Mouse (Mus musculus) heart, embryonic 15.5 days (tissue): Measurements from ENCODE around the gene Bbs9. TPM values are rescaled to one million over a fixed set of nuclear protein-coding genes. Genes with fewer than 3 reads are reported as not detected.
"Not testable (repeated sequence)": the region's sequence is repeated elsewhere in the genome, so short reads cannot be mapped to it uniquely, and the experiment has no call there.

Experiments used
- ATAC-seq: fragments of 200-750 bp; cut with Nextera tagmentation; replicated peaks from 2 replicates; pipeline ENCODE4 v1.8.0; 2017; ENCODE audit warnings: low read depth, moderate TSS enrichment; ENCODE audit not compliant: insufficient number of reproducible peaks, insufficient read depth, low FRiP score
- H3K27ac ChIP-seq: fragments of 300-500 bp; sonication (generic); 2 replicates; pipeline ENCODE4 v1.5.1; 2015; ENCODE audit warnings: mild to moderate bottlenecking, inconsistent platforms
- H3K27me3 ChIP-seq: fragments of 300-500 bp; sonication (generic); 2 replicates; pipeline ENCODE4 v1.6.1; 2015; ENCODE audit warnings: inconsistent platforms
- H3K36me3 ChIP-seq: fragments of 300-500 bp; sonication (generic); 2 replicates; pipeline ENCODE4 v1.6.1; 2015; ENCODE audit warnings: mild to moderate bottlenecking, inconsistent platforms
- H3K4me1 ChIP-seq: fragments of 300-500 bp; sonication (generic); replicated peaks from 2 replicates; pipeline ENCODE4 v1.6.1; 2015; ENCODE audit warnings: inconsistent platforms
- H3K4me2 ChIP-seq: fragments of 300-500 bp; sonication (generic); 2 replicates; pipeline ENCODE4 v1.6.1; 2015; ENCODE audit warnings: inconsistent platforms, mild to moderate bottlenecking, moderate library complexity
- H3K4me3 ChIP-seq: fragments of 300-500 bp; sonication (generic); 2 replicates; pipeline ENCODE4 v1.5.1; 2015; ENCODE audit warnings: mild to moderate bottlenecking, inconsistent platforms
- H3K9ac ChIP-seq: fragments of 300-500 bp; sonication (generic); 2 replicates; pipeline ENCODE4 v1.6.1; 2015; ENCODE audit warnings: mild to moderate bottlenecking, inconsistent platforms
- H3K9me3 ChIP-seq: fragments of 300-500 bp; sonication (generic); replicated peaks from 2 replicates; pipeline ENCODE4 v1.6.1; 2016; ENCODE audit warnings: inconsistent platforms
- WGBS: fragments of 180-500 bp; shearing (Covaris S2); methylation state at CpG from one replicate; pipeline ENCODE4 v1.1.7; 2015; ENCODE audit warnings: mixed read lengths; 5-methylcytosine and 5-hydroxymethylcytosine counted together
- polyA plus RNA-seq: library from polyadenylated mRNA; unstranded; fragments of >200 nt; fragmentation: Nextera tagmentation; extraction: Ambion mirVana; gene quantifications from 2 replicates; pipeline ENCODE4 v1.2.1, GENCODE M21; 2015

Bbs9 gene
- polyA plus RNA-seq, 1 experiment from 2014 or later, result 7.6 TPM

DNA sequence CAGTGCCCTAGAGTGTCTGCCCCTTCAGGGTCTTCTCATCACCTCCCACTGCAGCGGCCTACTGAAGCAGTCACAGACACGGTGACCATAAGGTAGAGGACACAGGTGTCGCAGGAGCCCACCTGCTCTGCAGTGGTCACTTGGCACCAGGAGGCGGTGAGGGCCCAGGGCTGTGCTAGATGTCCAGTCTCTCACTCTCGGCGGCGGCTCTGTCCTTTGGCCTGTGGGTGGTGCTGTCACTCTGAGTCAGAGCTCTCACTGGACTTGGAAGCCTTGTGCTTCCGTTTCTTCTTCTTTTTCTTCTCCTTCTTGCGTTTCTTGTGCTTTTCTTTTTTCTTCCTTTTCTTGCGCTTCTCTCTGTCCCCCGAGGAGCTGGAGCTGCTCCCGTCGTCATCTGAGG lies 27.1 kb upstream of the Bbs9 start:
- Histone ChIP-seq H3K4me1 (no peaks in the 10 kb centered on the region), H3K4me3 (no peak overlapping the region), H3K9ac (no peak overlapping the region), H3K36me3 (peaks cover 59% of the 10 kb centered on the region), H3K4me2 (no peak overlapping the region), H3K27me3 (no peaks in the 10 kb centered on the region), H3K9me3 (no peaks in the 10 kb centered on the region), H3K27ac (no peak overlapping the region)
- WGBS, result 86% methylated on average over 13 of the region's 13 CpGs
- ATAC-seq, result no peak

- Histone ChIP-seq H3K36me3 (peaks cover 67% of the 10 kb centered on the region), H3K4me2 (no peak overlapping the region), H3K4me1 (no peaks in the 10 kb centered on the region), H3K9me3 (no peaks in the 10 kb centered on the region), H3K27me3 (no peaks in the 10 kb centered on the region), H3K4me3 (no peak overlapping the region), H3K9ac (no peak overlapping the region), H3K27ac (no peak overlapping the region)
- 90% methylated on average over 6 of the region's 6 CpGs for WGBS
- no peak for ATAC-seq
Measured at GRCm38 (mm10) chr9:22449209-22449608, 26.3 kb upstream of the Bbs9 start.

- 74% methylated on average over 10 of the region's 10 CpGs for WGBS
- no peaks in the 10 kb centered on the region for H3K9me3 ChIP-seq
- no peak overlapping the region for H3K9ac ChIP-seq
- no peak overlapping the region for H3K4me3 ChIP-seq
- H3K27ac ChIP-seq, result no peak overlapping the region
- no peak for ATAC-seq
- no peak overlapping the region for H3K4me2 ChIP-seq
- H3K4me1 ChIP-seq, result no peaks in the 10 kb centered on the region
- H3K27me3 ChIP-seq, result no peaks in the 10 kb centered on the region
- peaks cover 87% of the 10 kb centered on the region for H3K36me3 ChIP-seq
Measured at GRCm38 (mm10) chr9:22452697-22453096, 22.8 kb upstream of the Bbs9 start.

DNA sequence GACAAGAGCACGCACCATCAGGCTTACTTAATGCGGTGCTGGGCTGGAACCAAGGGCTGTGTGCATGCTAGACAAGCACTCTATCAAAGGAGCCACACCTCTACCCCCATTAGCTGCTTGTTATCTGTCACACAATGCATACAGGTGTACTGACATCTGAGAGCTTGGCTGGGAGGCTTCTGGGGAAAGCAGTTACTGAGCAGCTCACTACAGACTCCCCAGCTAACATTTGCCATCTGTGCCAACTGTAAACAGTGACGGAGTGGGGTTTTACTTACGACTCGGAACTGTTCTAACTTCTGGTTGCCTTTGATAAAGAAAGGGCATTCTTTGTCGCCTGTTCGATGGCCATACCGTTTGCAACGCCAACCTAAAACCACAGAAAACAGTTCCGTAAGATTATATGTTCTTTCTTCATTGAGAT lies 22.0 kb upstream of the Bbs9 start:
- Histone ChIP-seq H3K4me2 (no peak overlapping the region), H3K9ac (no peak overlapping the region), H3K27ac (no peak overlapping the region), H3K9me3 (no peaks in the 10 kb centered on the region), H3K4me3 (no peak overlapping the region), H3K27me3 (no peaks in the 10 kb centered on the region), H3K36me3 (peaks cover 79% of the 10 kb centered on the region), H3K4me1 (no peaks in the 10 kb centered on the region)
- 89% methylated on average over 10 of the region's 10 CpGs for WGBS
- ATAC-seq, result no peak

DNA sequence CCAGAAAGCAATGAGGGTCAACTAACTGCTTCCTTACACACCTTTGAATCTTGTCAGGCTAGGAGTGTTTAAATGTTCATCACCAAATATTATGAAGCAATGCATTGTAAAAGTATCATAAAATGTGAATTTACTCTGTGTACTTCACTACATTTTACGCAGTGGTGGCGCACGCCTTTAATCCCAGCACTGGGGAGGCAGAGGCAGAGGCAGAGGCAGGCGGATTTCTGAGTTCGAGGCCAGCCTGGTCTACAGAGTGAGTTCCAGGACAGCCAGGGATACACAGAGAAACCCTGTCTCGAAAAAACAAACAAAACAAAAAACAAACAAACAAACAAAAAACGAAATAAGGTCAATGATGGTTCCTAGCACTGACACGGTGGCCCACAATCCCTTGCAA lies 21.5 kb upstream of the Bbs9 start, which contains the start of gene Gm17545:
Gene Gm17545 (plus strand): TSS at position 301 of the 400 bp plus-strand sequence.
- not testable (repeated sequence) for H3K9me3 ChIP-seq, H3K9ac ChIP-seq, ATAC-seq, H3K27ac ChIP-seq, H3K4me1 ChIP-seq, H3K27me3 ChIP-seq, H3K4me3 ChIP-seq, H3K4me2 ChIP-seq
- peaks cover 74% of the 10 kb centered on the region for H3K36me3 ChIP-seq
- 90% methylated on average over 8 of the region's 8 CpGs for WGBS

DNA sequence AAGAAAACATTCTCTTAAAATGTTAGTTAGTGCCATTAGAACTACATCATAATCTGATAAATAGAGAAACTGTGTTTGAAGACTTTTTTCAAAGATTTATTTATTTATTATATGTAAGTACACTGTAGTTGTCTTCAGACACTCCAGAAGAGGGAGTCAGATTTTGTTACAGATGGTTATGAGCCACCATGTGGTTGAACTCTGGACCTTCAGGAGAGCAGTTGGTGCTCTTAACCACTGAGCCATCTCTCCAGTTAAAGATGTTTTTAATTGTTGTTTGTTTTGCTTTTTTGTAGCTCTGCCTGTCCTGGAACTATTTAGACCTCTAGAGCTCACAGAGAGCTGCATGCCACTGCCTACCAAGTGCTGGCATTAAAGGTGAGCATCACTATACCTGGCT lies 20.5 kb upstream of the Bbs9 start:
- Histone ChIP-seq H3K4me1 (no peaks in the 10 kb centered on the region), H3K27me3 (no peaks in the 10 kb centered on the region), H3K36me3 (peaks cover 64% of the 10 kb centered on the region), H3K4me2 (no peak overlapping the region), H3K9me3 (no peaks in the 10 kb centered on the region), H3K9ac (no peak overlapping the region), H3K27ac (no peak overlapping the region), H3K4me3 (no peak overlapping the region)
- no peak for ATAC-seq

DNA sequence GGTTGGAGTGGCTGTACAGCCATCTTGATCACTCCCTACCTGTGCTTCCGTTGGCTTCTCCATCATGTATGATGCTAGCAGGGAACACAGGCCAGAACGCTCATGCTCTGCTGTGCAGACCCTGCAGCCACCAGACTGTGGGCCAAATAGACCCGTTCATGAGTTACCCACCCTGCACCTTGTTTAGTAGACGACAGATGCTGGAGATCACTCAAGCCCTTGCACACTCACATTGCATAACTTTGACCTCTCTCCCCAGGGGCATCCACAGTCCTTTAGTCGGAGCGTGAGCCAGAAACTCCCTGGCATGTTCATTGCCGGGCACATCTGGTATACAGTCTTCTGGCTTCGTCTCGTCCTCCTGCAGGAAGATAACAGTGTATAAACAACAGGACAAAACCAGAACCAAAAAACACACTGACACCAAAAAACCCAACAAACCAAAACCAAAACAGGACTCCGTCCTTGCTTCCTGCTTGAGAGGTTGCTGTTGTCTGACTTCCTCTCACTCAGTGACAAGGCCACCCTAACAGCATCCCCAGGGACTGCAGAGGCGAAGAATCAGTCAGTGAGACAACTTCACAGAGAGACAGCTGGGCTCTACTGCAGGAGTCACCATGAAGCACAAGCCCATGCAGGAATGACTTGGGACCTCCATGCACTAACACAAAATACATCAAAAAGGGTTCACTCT lies 18.2 kb upstream of the Bbs9 start:
- Histone ChIP-seq H3K9ac (no peak overlapping the region), H3K27me3 (no peaks in the 10 kb centered on the region), H3K27ac (no peak overlapping the region), H3K9me3 (no peaks in the 10 kb centered on the region), H3K36me3 (peaks cover 63% of the 10 kb centered on the region), H3K4me3 (no peak overlapping the region), H3K4me1 (no peaks in the 10 kb centered on the region), H3K4me2 (no peak overlapping the region)
- 83% methylated on average over 11 of the region's 11 CpGs for WGBS
- ATAC-seq, result no peak

DNA sequence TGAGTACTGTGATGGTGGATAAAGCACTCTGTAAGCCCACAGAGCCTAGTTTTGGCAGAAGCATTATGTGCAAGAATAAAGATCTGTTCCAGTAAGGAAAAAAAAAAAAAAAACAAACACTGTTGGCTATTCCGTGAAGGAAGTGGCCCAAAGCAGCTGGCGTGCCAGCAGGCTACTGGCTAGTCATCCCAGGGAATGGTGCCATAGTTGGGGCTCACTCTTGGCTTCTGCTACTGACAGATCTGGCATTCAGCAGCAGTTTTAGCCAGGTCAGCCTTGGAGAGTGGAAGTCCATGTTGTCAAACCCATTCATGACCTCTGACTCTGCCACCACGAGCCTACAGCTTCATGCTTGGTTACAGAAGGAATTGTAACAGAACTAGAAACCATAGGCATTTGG lies 13.6 kb upstream of the Bbs9 start:
- no peak overlapping the region for H3K9ac ChIP-seq
- H3K27ac ChIP-seq, result no peak overlapping the region
- H3K27me3 ChIP-seq, result no peaks in the 10 kb centered on the region
- H3K4me2 ChIP-seq, result no peak overlapping the region
- 92% methylated on average over 3 of the region's 3 CpGs for WGBS
- peaks cover 27% of the 10 kb centered on the region for H3K36me3 ChIP-seq
- ATAC-seq, result no peak
- no peak overlapping the region for H3K4me3 ChIP-seq
- no peaks in the 10 kb centered on the region for H3K9me3 ChIP-seq
- 0 out of 2 replicates have a peak, but pooled peaks cover 4% of the 10 kb centered on the region for H3K4me1 ChIP-seq

DNA sequence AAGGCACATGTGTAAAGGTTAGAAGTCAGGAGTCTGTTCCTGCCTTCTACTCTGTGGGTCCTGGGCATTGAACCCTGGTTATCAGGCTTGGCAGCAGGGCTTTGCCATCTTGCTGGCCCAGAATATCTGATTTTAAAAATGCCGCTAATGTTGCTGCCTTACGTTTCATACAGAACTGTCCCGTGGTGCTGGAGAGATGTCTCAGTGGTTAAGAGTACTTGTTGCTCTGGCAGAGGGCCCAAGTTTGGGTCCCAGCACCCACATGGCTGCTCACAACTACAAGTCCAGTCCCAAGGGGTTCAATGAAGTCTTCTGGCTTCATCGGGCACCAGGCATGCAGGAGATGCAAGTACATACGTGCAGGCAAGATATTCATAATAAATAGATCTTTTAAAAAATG lies 9.3 kb upstream of the Bbs9 start:
- 0 out of 2 replicates have a peak, but pooled peaks cover 6% of the 10 kb centered on the region for H3K4me1 ChIP-seq
- H3K9ac ChIP-seq, result no peak overlapping the region
- H3K4me2 ChIP-seq, result no peak overlapping the region
- H3K27ac ChIP-seq, result no peak overlapping the region
- no peaks in the 10 kb centered on the region for H3K27me3 ChIP-seq
- WGBS, result 93% methylated on average over 5 of the region's 5 CpGs
- H3K4me3 ChIP-seq, result no peak overlapping the region
- H3K36me3 ChIP-seq, result peaks cover 16% of the 10 kb centered on the region
- H3K9me3 ChIP-seq, result no peaks in the 10 kb centered on the region
- ATAC-seq, result no peak

DNA sequence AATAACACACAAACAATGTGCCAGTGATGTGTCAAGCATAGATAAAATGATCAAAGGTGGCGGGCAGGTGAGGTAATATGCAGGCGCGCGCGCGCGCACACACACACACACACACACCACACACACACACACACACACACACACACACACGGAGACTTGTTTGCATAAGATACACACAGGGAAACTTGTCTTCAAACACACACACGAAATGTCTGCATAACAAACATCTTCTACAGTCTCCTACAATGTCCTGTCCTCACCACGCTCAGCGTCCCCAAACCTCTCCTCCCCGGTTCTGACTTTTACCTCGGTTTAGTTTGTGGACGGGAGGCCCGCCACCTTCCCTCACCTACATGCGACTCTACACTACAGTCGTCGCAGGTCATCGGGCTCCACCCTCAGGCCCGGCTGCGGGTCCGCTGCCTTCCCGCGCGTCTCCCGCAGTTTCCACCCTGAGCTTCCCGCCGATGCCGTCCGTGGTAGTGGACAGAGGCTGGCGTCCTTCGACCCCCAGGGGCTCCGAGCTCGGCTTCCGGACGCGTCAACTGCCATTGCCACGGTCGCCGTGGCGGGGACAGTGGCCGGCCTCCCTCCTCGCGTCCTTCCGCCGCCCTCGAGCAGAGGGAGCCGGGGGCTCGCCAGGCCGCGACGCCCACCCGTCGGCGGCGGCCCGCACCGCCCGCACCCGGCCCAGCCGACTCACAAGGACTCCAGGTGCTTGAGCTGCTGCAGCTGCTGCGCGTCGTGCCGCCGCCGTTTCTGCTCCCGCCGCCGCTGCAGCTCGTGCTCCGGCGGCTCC lies 7.9 kb upstream of the Bbs9 start:
- peak; percentile 72 for ATAC-seq
- peak overlapping the region; percentile 90 for H3K4me3 ChIP-seq
- peak overlapping the region; percentile 91 for H3K9ac ChIP-seq
- no peaks in the 10 kb centered on the region for H3K9me3 ChIP-seq
- peak overlapping the region; percentile 92 for H3K27ac ChIP-seq
- under 1% methylated on average over 67 of the region's 73 CpGs for WGBS
- H3K27me3 ChIP-seq, result no peaks in the 10 kb centered on the region
- H3K4me1 ChIP-seq, result 0 out of 2 replicates have a peak, but pooled peaks cover 6% of the 10 kb centered on the region
- peak overlapping the region; percentile 80 for H3K4me2 ChIP-seq
- peaks cover 11% of the 10 kb centered on the region; the same call in 1 of the 2 replicates for H3K36me3 ChIP-seq

DNA sequence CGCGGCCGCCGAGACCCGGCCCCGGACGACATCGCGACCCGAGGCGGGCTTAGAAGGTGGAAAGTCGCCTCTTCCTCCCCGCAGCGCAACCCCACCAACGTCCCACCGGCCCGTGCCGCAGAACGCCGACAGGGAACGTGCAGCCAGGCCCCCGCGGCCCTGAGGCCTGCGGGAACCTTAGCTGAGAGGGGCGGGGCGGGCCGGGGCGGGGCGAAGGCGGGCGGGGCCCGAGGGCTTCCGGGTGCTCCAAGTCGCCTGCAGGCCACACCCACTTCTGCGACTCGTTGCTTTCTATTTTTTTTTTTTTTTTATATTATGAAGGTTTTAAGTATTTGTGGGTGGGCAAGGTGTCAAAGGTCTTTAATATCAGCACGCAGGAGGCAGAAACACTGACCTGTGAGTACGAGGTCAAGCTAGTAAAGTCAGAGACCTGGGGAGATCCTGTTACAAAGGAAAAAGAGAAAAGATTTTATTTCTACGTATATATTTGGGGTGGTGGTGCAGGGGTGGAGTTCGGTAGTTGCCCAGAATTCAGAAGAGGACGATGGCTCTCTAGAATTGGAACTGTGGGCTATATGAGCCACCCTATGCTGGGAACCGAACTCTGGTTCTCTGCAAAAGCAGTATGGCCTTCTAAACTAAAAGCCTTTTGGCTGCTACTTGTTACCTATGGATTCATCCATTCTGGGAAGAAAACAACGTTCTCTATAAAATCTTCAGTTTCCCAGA lies 7.2 kb upstream of the Bbs9 start:
- Histone ChIP-seq H3K9ac (peak overlapping the region; percentile 91), H3K4me1 (0 out of 2 replicates have a peak, but pooled peaks cover 6% of the 10 kb centered on the region), H3K36me3 (peaks cover 11% of the 10 kb centered on the region; the same call in 1 of the 2 replicates), H3K27me3 (no peaks in the 10 kb centered on the region), H3K4me3 (peak overlapping the region; percentile 90), H3K4me2 (peak overlapping the region; percentile 80), H3K9me3 (no peaks in the 10 kb centered on the region), H3K27ac (peak overlapping the region; percentile 92)
- 3% methylated on average over 43 of the region's 43 CpGs for WGBS
- peak; percentile 87 for ATAC-seq
